Mouse (Mus musculus) forebrain, postnatal 0 days (tissue): ENCODE data around the gene Ttc39a. TPM values are rescaled to one million over a fixed set of nuclear protein-coding genes. Genes with fewer than 3 reads are reported as not detected.

Experiments used
- ATAC-seq: fragments of 200-750 bp; cut with Nextera tagmentation; 2 replicates; pipeline ENCODE4 v1.8.0; 2017; ENCODE audit warnings: mild to moderate bottlenecking, moderate library complexity
- DNase-seq: peaks from one replicate; pipeline ENCODE4 v3.0.0-alpha.2; 2015
- H3K27ac ChIP-seq: fragments of 300-500 bp; sonication (generic); 2 replicates; pipeline ENCODE4 v1.5.1; 2014; ENCODE audit warnings: low read depth, mild to moderate bottlenecking, antibody characterized with exemption, low read length, moderate library complexity, mixed read lengths
- H3K27me3 ChIP-seq: fragments of 300-500 bp; sonication (generic); 2 replicates; pipeline ENCODE4 v1.6.1; 2014; ENCODE audit warnings: mild to moderate bottlenecking, low read length, mixed read lengths; ENCODE audit not compliant: insufficient read depth
- H3K36me3 ChIP-seq: fragments of 300-500 bp; sonication (generic); 2 replicates; pipeline ENCODE4 v1.6.1; 2014; ENCODE audit warnings: mild to moderate bottlenecking, moderate library complexity; ENCODE audit not compliant: insufficient read depth
- H3K4me1 ChIP-seq: fragments of 300-500 bp; sonication (generic); 2 replicates; pipeline ENCODE4 v1.6.1; 2014; ENCODE audit warnings: antibody characterized with exemption; ENCODE audit not compliant: insufficient read depth
- H3K4me2 ChIP-seq: fragments of 300-500 bp; sonication (generic); 2 replicates; pipeline ENCODE4 v1.6.1; 2014; ENCODE audit warnings: low read depth, mild to moderate bottlenecking, moderate library complexity
- H3K4me3 ChIP-seq: fragments of 300-500 bp; sonication (generic); 2 replicates; pipeline ENCODE4 v1.5.1; 2014; ENCODE audit warnings: low read depth, low read length, mixed read lengths
- H3K9ac ChIP-seq: fragments of 300-500 bp; sonication (generic); 2 replicates; pipeline ENCODE4 v1.6.1; 2014; ENCODE audit warnings: mild to moderate bottlenecking
- H3K9me3 ChIP-seq: fragments of 300-500 bp; sonication (generic); 2 replicates; pipeline ENCODE4 v1.6.1; 2016; ENCODE audit warnings: low read length
- CTCF ChIP-seq: sonication (generic); IDR thresholded peaks from 2 replicates; pipeline ENCODE4 v1.5.1; 2016; ENCODE audit warnings: antibody characterized with exemption, control low read depth, low read depth
- WGBS: fragments of 180-500 bp; shearing (Covaris S2); extraction: QIAGEN DNeasy Blood & Tissue Kit; methylation state at CpG from one replicate; pipeline ENCODE4 v1.1.7; 2014; 5-methylcytosine and 5-hydroxymethylcytosine counted together
- polyA plus RNA-seq: library from polyadenylated mRNA; unstranded; fragments of >200 nt; fragmentation: Nextera tagmentation; extraction: Ambion mirVana; gene quantifications from 2 replicates; pipeline ENCODE4 v1.2.1, GENCODE M21; 2015
- total RNA-seq: library from RNA; depleted of rRNA; stranded (reverse); fragments of >200 nt; gene quantifications from 2 replicates; pipeline ENCODE4 v1.2.3, GENCODE M21; 2014; rRNA removed

Ttc39a gene
- total RNA-seq (1.5 and 4.5 TPM in 2 replicates), polyA plus RNA-seq (1.1 and 1.9 TPM in 2 replicates)

DNA sequence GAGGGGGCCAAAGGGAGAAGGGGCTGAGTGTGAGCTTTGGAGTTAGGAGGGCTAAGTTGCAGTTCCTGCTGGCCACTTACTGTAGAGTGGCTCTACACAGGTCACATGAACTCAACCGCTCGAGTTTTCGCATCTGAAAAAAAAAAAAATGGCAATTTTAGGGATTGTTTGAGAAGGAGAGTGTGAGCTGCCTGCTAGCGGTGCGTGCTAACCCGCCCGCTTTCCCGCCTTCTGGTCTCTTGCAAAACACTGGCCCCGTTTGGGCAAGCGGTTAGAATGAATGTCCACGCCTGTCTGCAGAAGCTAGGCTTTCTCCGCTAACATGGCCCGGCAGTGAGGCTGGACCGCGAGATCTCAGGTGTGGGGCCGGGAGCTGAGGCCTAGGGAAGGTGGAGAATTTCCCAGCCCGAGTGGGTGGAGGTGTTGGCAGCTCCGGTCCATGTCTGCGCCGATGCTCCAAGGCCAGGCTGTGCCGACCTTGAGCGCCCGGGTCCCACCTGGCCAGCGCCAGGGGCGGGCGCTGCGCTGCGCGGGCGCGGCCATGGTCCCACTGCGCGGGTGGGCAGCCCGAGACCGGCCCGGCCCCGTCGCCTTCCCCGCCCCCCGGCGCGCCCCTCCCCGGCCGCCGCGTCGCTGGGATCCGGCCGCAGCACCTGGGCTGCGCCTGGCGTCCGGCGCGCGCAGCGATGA is at the start of gene Ttc39a:
Gene Ttc39a (plus strand): TSS at position 138 of the 690 bp plus-strand sequence.
- Histone ChIP-seq H3K27ac (no peak within 1 kb of the TSS), H3K9ac (peak within 1 kb of the TSS; percentile 71)

DNA sequence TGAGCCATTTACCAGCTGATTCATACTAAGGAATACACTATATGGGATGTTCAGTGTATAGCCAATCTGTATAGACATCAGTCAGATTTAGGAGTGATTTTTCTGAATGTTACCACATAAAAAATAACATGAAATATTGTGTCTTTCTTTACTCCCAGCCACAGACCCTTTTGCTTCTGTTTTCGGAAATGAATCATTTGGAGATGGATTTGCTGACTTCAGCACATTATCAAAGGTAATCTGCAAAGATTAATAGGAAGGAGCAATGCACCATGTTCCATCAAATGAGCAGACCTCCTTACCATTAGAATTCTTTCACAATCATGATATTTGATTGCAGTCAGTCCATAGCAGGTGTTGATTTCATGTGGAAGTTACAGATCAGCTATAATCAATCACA is 28.3 kb upstream of the Ttc39a start:
- H3K27me3 ChIP-seq = no peaks in the 10 kb centered on the region
- 100% methylated on average over 1 of the region's 1 CpGs for WGBS
- peaks cover 29% of the 10 kb centered on the region for H3K36me3 ChIP-seq

More for the DNA sequence above, at the start of gene Ttc39a:
- 0 out of 2 replicates have a peak, but pooled peaks cover 3% of the 10 kb centered on the region for H3K4me1 ChIP-seq
- DNase-seq = peak; percentile 55
- peak within 1 kb of the TSS; percentile 99 for H3K4me2 ChIP-seq
- no peaks in the 10 kb centered on the region for H3K36me3 ChIP-seq
- no peaks in the 10 kb centered on the region for H3K27me3 ChIP-seq
- peak within 1 kb of the TSS; percentile 65 for H3K4me3 ChIP-seq
- WGBS = under 1% methylated on average over 54 of the region's 56 CpGs
- no peaks in the 10 kb centered on the region for H3K9me3 ChIP-seq
- no peak for TF ChIP-seq CTCF
- ATAC-seq = peak; percentile 69

DNA sequence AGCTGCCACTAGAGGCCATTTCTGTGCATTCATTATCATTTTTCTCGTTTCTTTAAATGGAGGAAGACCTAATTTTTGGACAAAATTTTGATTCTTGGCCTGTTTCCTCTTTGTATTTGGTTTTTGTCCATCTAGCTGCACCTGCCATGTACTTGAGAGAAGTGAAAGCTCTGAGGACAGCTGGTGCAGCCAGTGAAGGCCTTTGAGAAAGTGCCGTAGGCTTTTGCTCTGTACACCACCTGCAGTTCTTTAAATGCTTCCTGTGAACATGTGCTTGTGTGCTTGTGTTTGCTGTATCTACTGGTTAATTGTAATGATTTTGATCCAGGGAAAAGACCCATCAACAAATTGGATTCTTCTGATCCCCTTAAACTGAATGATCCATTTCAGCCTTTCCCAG is 24.0 kb upstream of the Ttc39a start:
- H3K4me2 ChIP-seq = no peak overlapping the region
- no peak for TF ChIP-seq CTCF
- no peak overlapping the region for H3K27ac ChIP-seq
- ATAC-seq = no peak
- H3K4me3 ChIP-seq = no peak overlapping the region
- H3K4me1 ChIP-seq = no peaks in the 10 kb centered on the region
- H3K36me3 ChIP-seq = peaks cover 17% of the 10 kb centered on the region
- DNase-seq = no peak
- H3K27me3 ChIP-seq = no peaks in the 10 kb centered on the region
- H3K9ac ChIP-seq = no peak overlapping the region
- 39% methylated on average over 2 of the region's 2 CpGs for WGBS
- no peaks in the 10 kb centered on the region for H3K9me3 ChIP-seq

More for the DNA sequence above, 28.3 kb upstream of the Ttc39a start:
- no peaks in the 10 kb centered on the region for H3K4me1 ChIP-seq
- H3K4me2 ChIP-seq = no peak overlapping the region
- TF ChIP-seq CTCF = no peak
- H3K9ac ChIP-seq = no peak overlapping the region
- ATAC-seq = no peak
- H3K4me3 ChIP-seq = no peak overlapping the region
- no peak for DNase-seq
- H3K9me3 ChIP-seq = no peaks in the 10 kb centered on the region
- no peak overlapping the region for H3K27ac ChIP-seq

DNA sequence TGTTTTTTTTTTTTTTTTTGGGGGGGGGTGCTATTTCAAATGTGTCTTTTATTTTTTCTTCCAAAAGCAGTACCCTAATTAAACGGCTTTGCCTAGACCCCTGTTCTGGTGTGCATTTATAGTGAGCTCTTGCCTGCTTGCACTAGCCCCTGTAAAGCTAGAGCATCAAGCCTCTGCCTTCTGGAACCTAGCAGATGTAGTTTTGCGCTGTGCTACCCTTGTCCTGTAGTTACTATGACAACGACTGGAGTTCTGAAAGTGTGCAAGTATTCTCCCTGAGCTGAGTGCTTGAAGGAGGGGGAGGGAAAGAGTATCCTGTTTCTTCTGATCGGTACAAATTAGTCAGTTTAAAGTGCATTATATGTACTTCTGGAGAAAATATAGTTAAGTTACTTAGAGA is 20.8 kb upstream of the Ttc39a start:
- H3K4me1 ChIP-seq = no peaks in the 10 kb centered on the region
- peaks cover 12% of the 10 kb centered on the region; the same call in 1 of the 2 replicates for H3K36me3 ChIP-seq
- no peaks in the 10 kb centered on the region for H3K9me3 ChIP-seq
- H3K27me3 ChIP-seq = no peaks in the 10 kb centered on the region
- no peak overlapping the region for H3K4me3 ChIP-seq
- WGBS = 28% methylated on average over 4 of the region's 4 CpGs
- DNase-seq = peak; percentile 24
- no peak overlapping the region for H3K4me2 ChIP-seq
- TF ChIP-seq CTCF = no peak
- peak; percentile 78 for ATAC-seq
- no peak overlapping the region for H3K27ac ChIP-seq
- H3K9ac ChIP-seq = no peak overlapping the region

DNA sequence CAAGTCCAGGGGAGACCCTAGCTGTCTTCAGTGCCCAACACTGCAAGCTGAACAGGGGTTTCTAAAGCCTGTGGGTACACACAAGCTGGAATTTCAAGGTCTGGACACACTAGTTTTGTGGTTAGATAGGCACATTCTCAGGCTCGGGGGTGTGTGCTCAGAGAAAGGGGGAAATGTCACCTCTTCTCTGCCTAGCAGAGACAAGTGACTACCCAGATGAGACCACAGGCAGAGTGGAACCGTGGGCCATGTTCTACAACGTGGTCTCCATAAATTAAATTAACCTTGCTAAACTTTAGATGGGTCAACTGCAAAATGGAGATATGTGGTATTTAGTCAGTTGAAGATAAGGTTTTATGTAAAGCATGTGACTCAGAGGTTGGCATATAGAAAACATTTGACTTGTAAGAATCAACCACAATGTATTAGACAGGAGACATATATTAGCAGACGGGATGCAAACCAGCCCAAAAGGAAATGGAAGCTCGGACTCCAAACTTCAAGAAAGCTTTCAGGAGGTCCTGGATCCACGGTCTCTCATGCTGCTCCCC is 13.1 kb upstream of the Ttc39a start:
- H3K4me2 ChIP-seq = no peak overlapping the region
- no peaks in the 10 kb centered on the region for H3K27me3 ChIP-seq
- DNase-seq = no peak
- H3K9me3 ChIP-seq = no peaks in the 10 kb centered on the region
- no peak for ATAC-seq
- no peak overlapping the region for H3K9ac ChIP-seq
- no peaks in the 10 kb centered on the region for H3K4me1 ChIP-seq
- no peak overlapping the region for H3K27ac ChIP-seq
- TF ChIP-seq CTCF = no peak
- H3K36me3 ChIP-seq = peaks cover 5% of the 10 kb centered on the region; the same call in 1 of the 2 replicates
- WGBS = 86% methylated on average over 6 of the region's 6 CpGs
- no peak overlapping the region for H3K4me3 ChIP-seq

DNA sequence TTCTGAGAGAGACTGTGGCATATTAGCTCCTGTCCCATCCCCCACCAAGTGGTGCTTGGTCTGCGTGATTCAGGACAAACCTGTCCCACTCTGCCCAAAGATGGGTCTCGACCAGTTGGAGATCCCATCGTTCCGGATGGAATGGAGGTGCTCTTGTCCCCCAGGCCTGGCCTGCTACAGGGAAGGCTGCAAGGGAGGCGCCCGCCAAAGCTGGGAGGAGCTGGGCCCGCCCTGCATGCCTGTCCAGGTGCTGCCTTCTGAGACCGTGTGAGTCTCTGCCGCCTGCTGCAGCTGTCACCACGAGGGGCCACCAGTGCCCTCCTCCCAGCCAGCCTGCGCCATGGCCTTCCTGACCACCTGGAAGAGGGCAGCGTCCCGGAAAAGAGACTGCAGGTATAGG is 12.5 kb upstream of the Ttc39a start:
- Histone ChIP-seq H3K27me3 (no peaks in the 10 kb centered on the region), H3K27ac (no peak overlapping the region), H3K4me1 (no peaks in the 10 kb centered on the region), H3K36me3 (peaks cover 2% of the 10 kb centered on the region; the same call in 1 of the 2 replicates), H3K9me3 (no peaks in the 10 kb centered on the region), H3K4me3 (peak overlapping the region; percentile 14; the same call in 1 of the 2 replicates), H3K9ac (peak overlapping the region; percentile 22), H3K4me2 (peak overlapping the region; percentile 44)
- no peak for DNase-seq
- TF ChIP-seq CTCF = no peak
- ATAC-seq = no peak; the same call in 1 of the 2 replicates
- WGBS = 19% methylated on average over 13 of the region's 13 CpGs
